Mouse (Mus musculus) kidney, postnatal 14 days (tissue): Measurements from ENCODE around the gene Mal.
"Not testable (repeated sequence)": the region's sequence is repeated elsewhere in the genome, so short reads cannot be mapped to it uniquely, and the experiment has no call there.

Experiments used
- DNase-seq: peaks from one replicate; pipeline ENCODE4 v3.0.0; 2022; ENCODE audit warnings: mixed read lengths

Gene Mal

GRCm38 (mm10) chr2:127622065-127622464 is 34.4 kb downstream of the Mal start:
- no peak for DNase-seq

GRCm38 (mm10) chr2:127619311-127619710 is 37.2 kb downstream of the Mal start:
- no peak for DNase-seq

- no peak for DNase-seq
Observed at GRCm38 (mm10) chr2:127612288-127612687, 44.2 kb downstream of the Mal start.

- peak; percentile 37 for DNase-seq
Observed at GRCm38 (mm10) chr2:127611386-127611785, 45.1 kb downstream of the Mal start.

- no peak for DNase-seq
Observed at GRCm38 (mm10) chr2:127608986-127609385, 47.5 kb downstream of the Mal start.

GRCm38 (mm10) chr2:127608234-127608633 is 48.3 kb downstream of the Mal start:
- peak; percentile 46 for DNase-seq

GRCm38 (mm10) chr2:127605203-127605602 is 51.3 kb downstream of the Mal start:
- no peak for DNase-seq

GRCm38 (mm10) chr2:127603383-127603782 is 53.1 kb downstream of the Mal start:
- DNase-seq = not testable (repeated sequence)

GRCm38 (mm10) chr2:127590840-127591239 is 65.7 kb downstream of the Mal start:
- peak; percentile 28 for DNase-seq

- no peak for DNase-seq
Observed at GRCm38 (mm10) chr2:127590204-127590603, 66.3 kb downstream of the Mal start.

GRCm38 (mm10) chr2:127588897-127589296 is 67.6 kb downstream of the Mal start:
- DNase-seq = no peak

- no peak for DNase-seq
Observed at GRCm38 (mm10) chr2:127587514-127587844, 69.0 kb downstream of the Mal start.

- peak; percentile 91 for DNase-seq
Observed at GRCm38 (mm10) chr2:127586694-127587513, 69.6 kb downstream of the Mal start, which contains the start of the genes Zfp661 and Mrps5. Gene Zfp661, minus strand, starts transcription at chr2:127587094. Gene Mrps5, plus strand, starts transcription at chr2:127587222.

GRCm38 (mm10) chr2:127584436-127584858 is 72.0 kb downstream of the Mal start:
- DNase-seq = peak; percentile 96
